Mouse (Mus musculus) retina, postnatal 7 days (tissue): ENCODE measurements around the gene Btnl2.

Experiments
- DNase-seq: peaks from one replicate; pipeline ENCODE4 v3.0.0-alpha.2; 2012; ENCODE audit warnings: low read depth, low spot score

The Btnl2 gene

DNA sequence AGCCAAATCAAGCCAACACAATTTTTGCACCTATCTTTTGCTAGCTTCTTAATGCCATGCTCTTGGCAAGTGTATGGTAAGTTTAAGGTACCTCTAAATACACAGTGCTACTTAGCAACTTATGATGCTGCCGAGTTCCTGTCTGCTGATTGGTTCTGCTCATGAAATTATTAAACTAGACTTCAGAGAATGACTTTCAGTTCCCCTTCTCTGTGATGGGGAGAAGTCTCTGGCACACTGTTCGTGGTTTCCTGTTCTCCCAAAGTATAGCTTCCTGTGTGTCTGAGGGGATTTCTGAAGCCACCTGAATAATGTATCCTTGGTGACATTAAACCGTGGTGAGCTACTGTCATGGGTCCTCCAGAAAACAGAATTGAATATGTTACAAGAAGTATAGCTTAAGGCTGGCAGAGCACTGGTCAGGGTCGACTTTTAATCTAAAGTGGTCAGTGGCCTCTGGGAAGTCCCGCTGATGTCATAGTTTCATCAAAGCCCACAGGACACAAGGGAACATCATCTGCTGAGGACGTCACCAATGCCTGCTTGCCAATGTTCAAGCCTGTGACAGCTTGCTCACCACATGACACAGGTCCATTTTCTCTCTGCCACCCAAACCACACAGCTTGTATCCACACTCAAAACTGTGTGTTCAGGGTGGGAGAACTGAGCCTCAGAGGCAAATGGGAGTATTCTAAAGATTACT lies 6.9 kb upstream of the Btnl2 start:
- no peak for DNase-seq

DNA sequence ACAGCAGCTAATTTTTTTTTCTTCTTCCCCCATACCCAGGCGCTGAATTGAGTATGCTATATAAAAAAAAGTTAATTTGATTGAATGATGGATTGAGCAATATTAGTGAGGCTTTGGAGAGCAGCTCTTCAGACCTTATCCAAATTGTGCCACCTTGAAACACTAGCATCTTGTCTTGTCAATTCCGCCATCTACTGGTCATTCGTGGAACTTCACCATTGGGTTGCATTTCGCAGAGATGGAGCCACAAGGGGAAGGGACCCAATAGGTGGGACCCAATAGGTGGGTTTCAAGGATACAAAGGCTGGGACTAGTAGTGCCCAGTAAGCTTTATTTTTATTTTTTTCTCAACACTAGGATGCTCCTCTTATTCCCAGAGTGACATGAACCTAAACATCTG lies 5.2 kb upstream of the Btnl2 start:
- peak; percentile 70 for DNase-seq

DNA sequence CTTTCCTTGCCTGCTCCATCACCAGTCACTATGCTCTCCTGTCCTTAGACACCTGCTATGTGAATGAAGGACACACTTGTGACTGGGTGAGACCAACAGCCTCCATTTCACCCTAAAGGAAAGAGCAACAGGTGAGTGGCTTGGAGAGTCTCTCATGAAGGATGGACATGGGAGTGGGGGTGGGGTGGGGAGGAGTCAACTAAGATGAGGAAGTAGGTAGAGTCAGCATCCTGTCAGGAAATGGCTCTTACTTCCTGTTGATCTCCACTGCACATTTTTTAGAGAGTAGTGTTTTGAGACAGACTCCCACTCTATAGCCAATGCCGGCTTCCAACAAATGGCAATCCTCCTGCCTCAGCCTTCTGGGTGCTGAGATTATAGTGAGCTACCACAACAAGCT lies 318 bp downstream of the Btnl2 start:
- no peak for DNase-seq

DNA sequence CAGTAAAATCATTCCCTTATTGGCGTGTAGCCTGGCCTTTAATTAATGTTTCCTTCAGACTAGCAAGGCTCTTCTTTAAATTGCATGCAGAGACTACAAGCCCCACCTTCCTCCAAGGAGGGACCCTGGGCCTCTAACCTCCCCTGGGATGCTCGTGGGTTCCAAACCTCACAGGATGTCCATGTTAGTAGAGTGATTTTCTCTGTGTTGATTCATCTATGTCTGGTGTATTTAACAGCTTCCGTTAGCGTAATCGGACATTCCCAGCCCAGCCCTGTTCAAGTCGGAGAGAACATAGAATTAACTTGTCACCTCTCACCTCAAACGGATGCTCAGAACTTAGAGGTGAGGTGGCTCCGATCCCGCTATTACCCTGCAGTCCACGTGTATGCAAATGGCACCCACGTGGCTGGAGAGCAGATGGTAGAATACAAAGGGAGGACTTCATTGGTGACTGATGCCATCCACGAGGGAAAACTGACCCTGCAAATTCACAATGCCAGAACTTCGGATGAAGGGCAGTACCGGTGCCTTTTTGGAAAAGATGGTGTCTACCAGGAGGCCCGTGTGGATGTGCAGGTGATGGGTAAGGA lies 8.4 kb downstream of the Btnl2 start:
- no peak for DNase-seq

DNA sequence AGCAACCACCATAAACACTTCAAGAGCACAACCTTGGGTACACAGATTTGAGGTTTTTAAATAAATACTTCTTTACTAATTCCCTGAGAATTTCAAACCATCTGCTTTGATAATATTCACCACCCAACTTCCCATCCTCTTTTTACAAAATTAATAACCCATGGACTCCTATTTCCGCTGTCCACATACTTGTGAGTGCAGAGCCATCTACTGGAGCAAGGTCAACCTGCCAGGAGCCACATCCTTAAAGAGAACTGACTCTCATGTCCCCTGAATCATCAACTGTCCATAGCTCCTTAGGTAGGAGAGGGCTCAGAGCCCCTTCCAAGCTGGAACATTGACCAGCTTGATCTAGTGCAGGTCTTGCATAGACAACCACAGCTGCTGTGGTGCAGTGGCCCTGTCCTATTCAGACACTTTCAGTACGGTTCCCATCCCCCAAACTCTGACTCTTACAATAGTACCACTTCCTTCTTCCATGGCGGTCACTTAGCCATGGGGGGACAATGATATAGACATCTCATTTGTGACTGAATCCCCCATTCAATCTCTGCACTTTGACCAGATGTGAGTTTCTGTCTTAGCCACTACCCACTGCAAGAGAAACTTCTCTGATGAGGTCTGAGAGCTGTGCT lies 9.2 kb downstream of the Btnl2 start:
- DNase-seq = no peak

DNA sequence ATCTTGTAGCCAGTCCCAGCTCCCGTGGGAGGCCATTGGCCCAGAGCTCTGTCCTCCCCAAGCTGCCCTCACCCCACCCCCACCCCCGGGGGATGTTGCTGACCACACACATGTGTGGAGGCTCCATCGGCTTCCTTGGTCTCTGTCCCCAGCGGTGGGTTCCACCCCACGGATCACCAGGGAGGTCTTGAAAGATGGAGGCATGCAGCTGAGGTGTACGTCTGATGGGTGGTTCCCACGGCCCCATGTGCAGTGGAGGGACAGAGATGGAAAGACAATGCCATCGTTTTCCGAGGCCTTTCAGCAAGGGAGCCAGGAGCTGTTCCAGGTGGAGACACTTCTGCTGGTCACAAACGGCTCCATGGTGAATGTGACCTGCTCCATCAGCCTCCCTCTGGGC lies 10.4 kb downstream of the Btnl2 start:
- DNase-seq = no peak

DNA sequence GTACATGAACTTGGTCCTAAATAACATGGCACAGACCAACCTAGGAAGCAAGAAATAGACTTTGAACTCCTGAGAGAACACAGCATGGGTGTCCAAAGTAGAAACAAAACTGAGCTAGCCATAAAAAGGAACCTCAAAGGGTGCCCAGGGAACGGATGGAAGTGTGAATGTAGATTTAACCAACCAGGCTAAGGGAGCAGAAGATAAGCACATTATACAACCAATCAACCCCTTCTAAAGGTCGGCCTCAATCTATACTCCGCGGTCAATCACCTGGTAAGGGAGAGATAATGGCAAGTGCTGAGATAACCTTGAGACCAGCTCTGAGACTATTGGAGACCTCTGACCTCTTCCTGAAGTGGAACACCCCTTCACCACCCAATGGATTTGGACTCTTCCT lies 15.9 kb downstream of the Btnl2 start:
- no peak for DNase-seq

DNA sequence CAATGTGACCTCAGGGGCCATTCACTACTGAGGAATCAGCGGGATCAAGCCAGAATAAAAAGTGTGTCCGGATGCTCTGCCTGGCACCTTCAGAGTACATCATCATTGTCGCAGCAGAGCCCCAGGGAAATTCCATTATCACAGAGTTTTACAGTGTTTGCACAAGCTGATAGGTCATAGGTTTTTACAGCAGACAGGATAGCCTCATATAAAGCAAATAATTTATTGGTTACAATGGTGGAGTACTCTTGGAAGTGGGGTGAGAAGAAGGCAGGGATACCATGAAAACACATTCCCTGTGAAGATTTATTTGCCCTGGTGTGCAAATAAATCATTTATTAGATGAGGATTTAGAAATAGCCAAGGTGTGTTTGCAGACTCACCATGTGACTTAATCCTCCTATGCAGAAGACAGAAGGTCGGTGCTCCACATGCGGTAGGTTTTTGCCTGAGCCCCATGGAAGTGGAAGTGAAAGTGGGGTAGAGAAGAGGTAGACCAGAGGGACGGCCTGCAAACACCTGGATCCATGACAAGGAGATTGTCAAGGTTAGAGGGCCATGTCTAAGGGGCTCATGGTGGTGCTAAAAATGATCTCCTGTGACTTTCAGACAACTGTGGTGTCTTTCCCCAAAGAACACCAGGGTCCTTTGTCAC lies 18.6 kb downstream of the Btnl2 start:
- DNase-seq = no peak

DNA sequence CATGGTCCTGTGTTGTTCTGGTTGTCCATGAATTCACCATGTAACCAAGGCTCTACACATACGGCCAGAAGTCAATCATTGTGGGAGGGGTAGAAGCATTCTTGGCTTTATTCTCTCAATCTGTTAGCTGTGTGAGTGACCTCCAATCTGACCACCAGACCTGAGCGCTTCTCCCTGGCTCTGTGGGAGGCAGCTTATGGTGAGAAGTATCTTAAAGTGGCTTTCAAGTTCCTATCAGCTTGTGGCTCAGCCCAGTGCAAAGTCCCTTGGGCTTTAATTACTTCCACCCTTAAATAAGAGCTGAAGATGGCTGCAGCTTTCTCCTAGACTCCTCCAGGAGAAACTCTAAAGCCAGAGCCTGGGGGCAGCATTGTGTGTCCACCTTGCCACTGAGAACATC lies 22.2 kb downstream of the Btnl2 start, which contains the start of gene Btnl1:
Gene Btnl1, plus strand, starts transcription at position 286 of the 400 bp plus-strand sequence.
- no peak for DNase-seq

DNA sequence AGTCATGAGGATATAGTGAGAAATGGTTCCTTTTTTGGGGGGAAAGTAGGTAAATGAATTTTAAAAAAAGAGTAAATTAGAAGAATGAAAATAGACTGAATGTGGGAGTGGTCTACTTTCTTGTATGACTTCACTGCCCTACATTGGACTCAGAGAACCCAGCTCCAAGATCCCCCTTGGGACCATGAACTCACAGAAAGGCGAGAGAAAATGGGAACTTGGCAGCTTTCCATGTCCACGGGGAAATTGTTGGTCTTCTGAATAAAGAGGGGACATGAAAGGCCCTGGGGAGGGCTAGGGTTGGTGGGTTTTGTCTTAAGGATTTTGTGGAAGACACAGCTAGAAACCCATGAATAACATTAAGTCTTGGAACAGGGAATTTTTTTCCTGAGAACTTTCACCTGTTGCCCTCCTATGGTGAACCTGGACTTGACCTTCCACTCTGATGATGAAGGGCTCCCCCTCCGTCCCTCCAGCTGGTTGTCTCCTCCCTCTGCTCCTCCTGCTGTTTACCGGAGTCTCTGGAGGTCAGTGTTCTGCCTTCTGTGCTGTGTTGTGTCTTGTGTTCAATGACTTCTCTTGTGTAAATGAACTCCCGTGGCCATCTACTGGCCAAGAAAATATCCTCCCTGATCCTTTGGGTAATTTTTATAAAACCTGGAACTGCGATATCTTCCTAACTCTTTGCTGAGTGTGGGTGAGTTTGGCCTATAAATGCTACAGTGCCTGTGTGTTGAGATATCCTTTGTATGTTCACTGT lies 23.0 kb downstream of the Btnl2 start:
- no peak for DNase-seq

DNA sequence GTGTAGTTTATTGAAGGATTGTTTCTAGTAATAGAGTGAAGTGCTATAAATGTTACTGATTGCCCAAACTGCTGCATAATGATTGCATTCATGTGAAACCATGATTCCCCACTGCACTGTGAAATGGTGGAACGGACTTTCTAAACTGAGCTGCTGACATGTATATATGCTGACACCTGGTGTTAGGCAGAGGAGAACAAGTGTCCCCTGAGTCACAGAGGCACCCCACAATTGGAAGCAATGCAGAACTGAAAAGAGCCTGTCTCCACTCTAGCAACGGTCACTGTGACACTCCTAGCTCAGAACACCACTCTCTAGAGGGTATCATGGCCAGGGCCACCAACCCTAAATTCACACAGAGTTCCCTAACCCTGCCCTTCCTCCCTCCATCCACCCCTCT lies 24.1 kb downstream of the Btnl2 start:
- DNase-seq = no peak

DNA sequence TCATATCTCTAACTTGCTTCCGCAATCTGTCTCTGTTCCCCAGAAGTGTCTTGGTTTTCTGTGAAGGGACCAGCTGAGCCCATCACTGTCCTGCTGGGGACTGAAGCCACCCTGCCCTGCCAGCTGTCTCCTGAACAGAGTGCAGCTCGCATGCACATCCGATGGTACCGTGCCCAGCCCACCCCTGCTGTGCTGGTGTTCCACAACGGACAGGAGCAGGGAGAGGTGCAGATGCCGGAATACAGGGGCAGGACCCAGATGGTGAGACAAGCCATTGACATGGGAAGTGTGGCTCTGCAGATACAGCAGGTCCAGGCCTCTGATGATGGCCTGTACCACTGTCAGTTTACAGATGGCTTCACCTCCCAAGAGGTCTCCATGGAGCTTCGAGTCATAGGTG lies 24.8 kb downstream of the Btnl2 start:
- DNase-seq = no peak

DNA sequence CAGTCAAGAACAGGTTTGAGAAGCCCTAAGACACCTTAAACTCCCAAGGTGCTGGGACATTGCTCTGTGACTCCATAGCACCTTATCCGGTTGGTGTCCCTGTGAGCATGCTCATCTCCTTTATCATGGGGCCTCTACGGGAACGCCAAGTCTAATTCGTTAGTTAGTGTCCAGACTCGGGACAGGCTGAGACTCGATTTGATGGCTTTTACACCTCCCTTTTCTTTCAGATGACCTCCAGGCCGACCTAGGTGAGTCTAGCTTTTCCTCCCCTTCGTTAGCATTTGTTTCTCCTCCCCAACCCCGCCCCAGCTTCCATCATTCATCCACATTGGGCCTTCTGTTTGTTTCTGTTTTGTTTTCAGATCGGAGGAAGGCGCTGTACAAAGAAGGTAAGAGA lies 27.3 kb downstream of the Btnl2 start:
- DNase-seq = no peak

DNA sequence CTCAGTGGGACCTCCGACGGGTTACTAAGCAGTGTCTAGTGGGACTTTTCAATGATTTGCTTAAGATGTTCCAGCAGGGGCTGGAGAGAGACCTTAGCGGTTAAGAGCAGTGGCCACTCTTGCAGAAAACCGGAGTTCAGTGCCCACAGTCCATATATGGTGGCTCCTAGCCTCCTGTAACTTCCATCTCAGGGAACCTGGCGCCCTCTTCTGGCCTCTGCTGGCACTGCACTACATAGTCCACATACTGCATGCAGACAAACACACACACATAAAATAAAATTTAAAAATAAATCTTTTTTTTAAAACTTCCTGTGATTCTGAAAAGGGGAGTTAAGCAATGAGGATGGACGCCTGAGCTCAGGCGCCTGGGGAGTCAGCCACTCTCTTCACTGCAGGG lies 28.6 kb downstream of the Btnl2 start:
- DNase-seq = no peak

DNA sequence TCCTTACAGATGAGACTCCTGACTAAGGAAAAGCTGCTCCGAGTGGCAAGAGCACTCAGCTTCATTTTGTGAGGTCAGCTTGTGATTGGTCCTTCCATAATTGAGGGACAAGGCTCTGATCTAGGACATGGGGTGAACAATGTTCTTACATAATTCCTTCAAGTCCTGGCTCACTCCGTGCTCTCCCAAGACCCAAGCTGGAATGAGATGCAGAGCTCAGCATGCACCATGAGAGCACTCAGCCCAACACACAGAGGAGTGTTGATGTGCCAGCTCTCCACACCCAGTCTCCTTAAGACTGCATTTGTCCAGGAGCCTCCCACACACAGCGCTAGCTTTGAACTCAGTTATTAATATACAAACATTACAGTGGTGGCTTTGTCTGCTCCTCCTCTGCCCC lies 30.1 kb downstream of the Btnl2 start:
- DNase-seq = no peak

DNA sequence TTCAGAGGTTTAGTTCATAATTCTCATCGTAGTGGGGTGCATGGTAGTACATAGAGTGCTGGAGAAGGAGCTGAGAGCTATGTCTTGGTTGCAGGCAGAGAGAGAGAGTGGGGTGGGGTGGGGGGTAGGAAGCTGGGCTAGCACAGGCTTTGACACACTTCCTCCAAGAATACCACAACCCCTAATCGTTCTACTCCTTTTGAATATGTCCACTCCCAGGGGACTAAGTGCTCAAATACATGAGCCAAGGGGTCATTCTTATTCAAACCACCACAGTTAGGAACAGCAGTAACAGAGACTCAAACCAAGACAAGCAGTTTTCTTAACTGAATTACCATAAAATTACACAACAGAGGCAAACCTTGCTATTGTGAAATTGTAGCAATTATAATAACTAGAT lies 32.0 kb downstream of the Btnl2 start:
- no peak for DNase-seq

DNA sequence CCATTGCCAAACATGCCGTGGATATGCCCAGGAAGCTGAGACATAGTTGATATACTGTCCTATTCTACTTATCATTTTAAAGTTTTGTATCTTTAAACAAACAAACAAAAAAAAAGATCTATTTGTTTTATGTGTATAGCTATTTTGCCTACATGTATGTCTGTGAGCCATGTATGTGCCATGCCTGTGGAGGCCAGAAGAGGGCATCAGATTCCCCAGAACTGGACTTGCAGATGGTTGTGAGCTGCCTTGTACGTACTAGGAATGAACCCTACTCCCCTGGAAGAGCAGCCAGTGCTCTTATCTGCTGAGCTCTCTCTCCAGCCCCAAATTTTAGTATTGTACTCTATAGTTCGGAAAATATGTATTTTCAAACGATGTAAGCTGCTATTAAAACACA lies 33.9 kb downstream of the Btnl2 start:
- peak; percentile 24 for DNase-seq

DNA sequence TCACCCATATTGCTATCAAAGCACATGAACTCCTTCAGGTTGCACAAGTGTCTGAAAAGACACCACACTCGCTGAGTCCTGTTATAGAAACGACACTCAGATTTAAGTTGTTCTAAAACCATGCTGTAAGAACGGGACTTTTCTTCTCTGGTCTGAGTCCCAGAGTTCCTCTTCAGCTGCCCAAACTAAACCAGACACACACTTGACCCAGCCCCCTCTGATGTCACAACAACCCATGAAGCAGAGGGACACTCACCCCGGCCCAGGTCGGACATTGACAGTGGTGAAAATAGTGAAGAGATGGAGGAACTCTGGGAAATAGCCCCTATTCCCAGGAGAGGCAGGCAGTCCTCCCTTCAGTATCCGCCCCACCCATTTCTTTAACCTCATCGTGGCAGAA lies 36.9 kb downstream of the Btnl2 start:
- no peak for DNase-seq

DNA sequence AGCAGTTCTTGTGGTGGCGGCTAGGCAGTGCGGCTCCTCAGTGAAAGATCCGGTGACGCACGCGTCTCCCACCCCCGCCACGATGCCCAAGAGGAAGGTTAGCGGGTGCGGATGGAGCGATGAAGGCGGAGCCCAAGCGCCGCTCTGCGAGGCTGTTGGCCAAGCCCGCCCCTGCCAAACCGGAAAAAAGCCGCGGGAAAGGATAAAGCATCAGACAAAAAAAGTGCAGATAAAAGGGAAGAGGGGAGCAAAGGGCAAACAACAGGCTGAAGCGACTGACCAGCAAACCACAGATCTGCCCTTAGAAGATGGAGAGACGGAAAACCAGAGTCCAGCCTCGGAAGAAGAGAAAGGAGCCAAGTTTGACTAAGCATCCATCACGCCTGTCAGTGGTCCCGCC lies 37.7 kb downstream of the Btnl2 start:
- DNase-seq = no peak

DNA sequence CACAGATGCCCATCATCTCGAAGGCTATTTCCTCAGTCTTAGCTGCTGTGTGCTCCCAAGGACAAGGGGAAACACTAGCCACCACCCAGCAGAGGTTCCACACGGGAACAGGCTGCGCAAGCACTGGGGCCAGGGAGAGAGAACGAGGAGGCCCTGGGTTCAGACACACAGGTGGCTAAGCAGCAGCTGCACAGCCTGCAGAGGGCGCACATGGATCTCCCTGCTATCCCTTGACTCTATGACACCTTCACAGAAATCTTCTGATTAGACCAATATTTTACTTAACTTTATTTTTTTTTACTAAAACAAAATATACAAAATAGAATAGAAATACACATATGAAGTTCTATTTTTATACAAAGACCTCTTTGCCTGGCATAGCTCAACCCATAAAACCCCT lies 42.7 kb downstream of the Btnl2 start:
- DNase-seq = no peak

DNA sequence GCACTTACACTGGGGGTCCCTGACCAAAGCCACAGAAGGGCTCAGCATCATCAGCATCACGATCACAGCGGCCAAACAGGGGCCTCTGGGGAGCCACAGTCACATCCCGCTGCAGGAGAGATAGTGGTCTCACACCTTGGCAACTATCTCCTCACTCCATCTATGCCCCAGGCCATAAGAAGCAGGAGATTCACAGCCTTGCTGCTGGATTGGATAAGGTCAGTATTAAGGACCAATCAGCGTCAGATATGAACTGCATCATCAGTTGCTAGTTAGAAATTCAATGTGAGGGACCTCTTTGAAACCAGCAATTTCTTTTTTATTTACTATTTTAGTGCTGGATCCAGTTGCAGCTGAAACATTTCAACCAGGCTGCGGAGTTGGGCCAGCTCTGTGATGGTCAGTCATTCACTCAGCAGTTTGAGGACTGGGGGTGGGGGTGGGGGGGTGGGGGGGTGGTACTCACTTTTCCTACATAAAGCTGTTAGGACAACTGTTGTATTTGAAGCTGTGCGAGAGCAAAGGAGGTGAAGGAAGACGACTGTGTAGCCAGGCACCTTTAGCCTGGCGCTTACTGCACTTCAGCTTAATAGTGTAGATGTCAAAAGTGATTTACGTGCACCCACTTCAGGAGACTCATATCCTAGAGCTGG lies 43.6 kb downstream of the Btnl2 start:
- peak; percentile 82 for DNase-seq
